Mouse (Mus musculus) neural tube, embryonic 11.5 days (tissue): ENCODE data around the gene Ttn. TPM values are rescaled to one million over a fixed set of nuclear protein-coding genes. Genes with fewer than 3 reads are reported as not detected.
A peak's percentile ranks its signal among the peaks of the same experiment; 100 is the strongest.

Experiments used
- ATAC-seq: fragments of 200-750 bp; cut with Nextera tagmentation; 2 replicates; pipeline ENCODE4 v1.8.0; 2017; ENCODE audit warnings: moderate number of reproducible peaks, mild to moderate bottlenecking, moderate TSS enrichment, moderate library complexity; ENCODE audit not compliant: insufficient read depth, low FRiP score, low TSS enrichment
- DNase-seq: peaks from one replicate; pipeline ENCODE4 v3.0.0-alpha.2; 2015; ENCODE audit warnings: low spot score
- H3K27ac ChIP-seq: fragments of 300-500 bp; sonication (generic); 2 replicates; pipeline ENCODE4 v1.5.1; 2014; ENCODE audit warnings: low read depth, mild to moderate bottlenecking, low read length
- H3K27me3 ChIP-seq: fragments of 300-500 bp; sonication (generic); 2 replicates; pipeline ENCODE4 v1.6.1; 2014; ENCODE audit warnings: mild to moderate bottlenecking, low read length, mixed read lengths; ENCODE audit not compliant: control insufficient read depth, insufficient read depth
- H3K36me3 ChIP-seq: fragments of 300-500 bp; sonication (generic); 2 replicates; pipeline ENCODE4 v1.6.1; 2014; ENCODE audit warnings: mild to moderate bottlenecking, low read length, moderate library complexity, mixed read lengths; ENCODE audit not compliant: control insufficient read depth, insufficient read depth
- H3K4me1 ChIP-seq: fragments of 300-500 bp; sonication (generic); 2 replicates; pipeline ENCODE4 v1.6.1; 2014; ENCODE audit warnings: low read length, mixed read lengths; ENCODE audit not compliant: control insufficient read depth, insufficient read depth
- H3K4me2 ChIP-seq: fragments of 300-500 bp; sonication (generic); 2 replicates; pipeline ENCODE4 v1.6.1; 2014; ENCODE audit warnings: low read depth, mild to moderate bottlenecking, moderate library complexity
- H3K4me3 ChIP-seq: fragments of 300-500 bp; sonication (generic); 2 replicates; pipeline ENCODE4 v1.5.1; 2014; ENCODE audit warnings: low read depth, low read length
- H3K9ac ChIP-seq: fragments of 300-500 bp; sonication (generic); 2 replicates; pipeline ENCODE4 v1.6.1; 2014; ENCODE audit warnings: mild to moderate bottlenecking, low read length
- H3K9me3 ChIP-seq: fragments of 300-500 bp; sonication (generic); 2 replicates; pipeline ENCODE4 v1.6.1; 2016; ENCODE audit warnings: low read length; ENCODE audit not compliant: control insufficient read depth
- WGBS: fragments of 180-500 bp; shearing (Covaris S2); extraction: QIAGEN DNeasy Blood & Tissue Kit; methylation state at CpG from one replicate; pipeline ENCODE4 v1.1.7; 2014; 5-methylcytosine and 5-hydroxymethylcytosine counted together
- polyA plus RNA-seq: library from polyadenylated mRNA; unstranded; fragments of >200 nt; fragmentation: Nextera tagmentation; extraction: Ambion mirVana; gene quantifications from 2 replicates; pipeline ENCODE4 v1.2.1, GENCODE M21; 2014

The Ttn gene
- polyA plus RNA-seq, 1 experiment from 2014 or later: 14.6 TPM

DNA sequence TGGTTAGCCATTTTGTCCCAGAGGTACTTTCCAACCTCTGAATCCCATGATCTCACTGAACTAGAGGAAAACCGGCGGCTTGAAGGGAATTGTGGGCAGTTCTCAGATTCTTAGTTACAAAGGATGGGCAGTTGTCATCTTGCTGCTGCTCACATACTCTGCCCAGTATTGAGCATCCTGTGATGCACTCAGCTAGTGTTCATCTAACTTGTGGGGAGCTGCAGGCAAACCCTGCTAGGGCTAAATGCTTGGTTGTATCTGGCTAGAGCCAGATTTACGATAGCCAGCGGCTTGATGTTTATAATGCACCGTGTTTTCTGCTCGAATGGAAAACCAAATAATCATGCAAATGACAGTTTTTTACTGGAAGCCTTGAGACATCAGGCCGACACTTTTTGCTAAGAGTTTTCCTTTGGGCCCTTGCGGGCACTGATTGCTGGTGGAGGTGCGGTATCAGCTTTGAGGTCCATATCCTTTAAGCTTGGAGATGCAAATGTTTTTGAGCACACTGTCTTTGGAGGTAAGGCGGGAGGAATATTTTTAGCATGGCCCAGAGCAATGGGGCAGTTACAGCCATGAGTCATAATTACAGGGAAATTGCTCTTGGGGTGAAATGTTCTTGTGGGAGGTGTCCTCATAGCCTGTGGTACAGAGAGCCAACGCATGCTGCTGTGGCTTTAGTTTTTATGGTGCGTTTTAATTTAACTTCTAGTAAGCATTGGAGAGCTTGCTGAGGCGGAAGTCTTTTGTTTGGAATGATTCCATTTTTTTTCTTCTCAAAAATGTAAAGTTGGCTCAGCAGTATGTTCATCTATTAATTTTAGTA lies 305.7 kb downstream of the Ttn start:
- ATAC-seq (no peak), DNase-seq (no peak)
- H3K4me1 ChIP-seq: peaks cover 10% of the 10 kb centered on the region
- H3K36me3 ChIP-seq: no peaks in the 10 kb centered on the region
- 53% methylated on average over 13 of the region's 13 CpGs for WGBS
- H3K9me3 ChIP-seq: no peaks in the 10 kb centered on the region
- H3K4me2 ChIP-seq: peak overlapping the region; percentile 46
- H3K4me3 ChIP-seq: peak overlapping the region; percentile 81
- no peaks in the 10 kb centered on the region for H3K27me3 ChIP-seq
- H3K27ac ChIP-seq: no peak overlapping the region
- peak overlapping the region; percentile 33; the same call in 1 of the 2 replicates for H3K9ac ChIP-seq

DNA sequence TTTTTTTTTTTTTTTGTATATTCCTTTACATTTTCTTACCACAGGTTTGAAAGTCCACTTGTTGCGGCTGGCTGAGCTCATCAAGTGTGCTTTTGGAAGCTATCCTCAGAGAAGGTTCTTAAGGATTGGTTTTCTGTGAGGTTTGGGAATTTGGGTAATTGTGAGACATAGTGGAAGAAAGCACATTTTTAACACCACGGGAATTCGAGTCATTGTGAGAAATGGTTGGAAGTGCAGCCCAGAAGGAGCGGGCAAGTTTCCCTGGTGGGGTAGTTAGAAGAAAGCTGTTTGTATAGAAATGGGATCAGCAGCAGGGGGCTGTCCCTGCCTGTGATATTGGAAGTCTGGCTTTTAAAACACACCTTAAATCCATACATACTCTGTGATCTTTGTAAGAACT lies 306.4 kb downstream of the Ttn start:
- no peaks in the 10 kb centered on the region for H3K36me3 ChIP-seq
- H3K9ac ChIP-seq: peak overlapping the region; percentile 87
- no peaks in the 10 kb centered on the region for H3K9me3 ChIP-seq
- peaks cover 10% of the 10 kb centered on the region for H3K4me1 ChIP-seq
- DNase-seq: no peak
- no peaks in the 10 kb centered on the region for H3K27me3 ChIP-seq
- peak overlapping the region; percentile 81 for H3K4me3 ChIP-seq
- H3K4me2 ChIP-seq: peak overlapping the region; percentile 46
- H3K27ac ChIP-seq: no peak overlapping the region
- 6% methylated on average over 4 of the region's 4 CpGs for WGBS
- ATAC-seq: no peak

DNA sequence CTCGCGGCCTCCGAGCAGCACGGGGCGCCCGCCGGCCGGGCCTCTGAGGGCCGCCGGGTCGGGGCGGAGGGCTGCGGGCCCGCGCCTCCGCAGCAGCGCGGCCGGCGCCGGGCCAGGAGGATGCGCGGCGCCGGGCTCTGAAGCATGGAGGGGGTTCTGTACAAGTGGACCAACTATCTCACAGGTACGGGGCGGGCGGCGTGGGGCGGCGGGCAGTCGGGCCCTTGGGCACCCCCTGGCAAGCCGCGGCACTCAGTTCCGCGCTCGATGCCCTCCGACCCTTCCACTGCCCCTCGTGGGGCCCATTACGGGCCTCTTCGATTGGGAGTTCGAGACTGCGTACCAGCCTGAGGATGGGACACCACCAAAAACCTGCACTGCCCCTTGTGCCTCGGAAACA lies 306.9 kb downstream of the Ttn start:
- WGBS: 1% methylated on average over 38 of the region's 44 CpGs
- peak overlapping the region; percentile 72 for H3K27ac ChIP-seq
- peak overlapping the region; percentile 87 for H3K9ac ChIP-seq
- peak; percentile 59 for DNase-seq
- peaks cover 10% of the 10 kb centered on the region for H3K4me1 ChIP-seq
- H3K27me3 ChIP-seq: no peaks in the 10 kb centered on the region
- peak overlapping the region; percentile 81 for H3K4me3 ChIP-seq
- H3K36me3 ChIP-seq: no peaks in the 10 kb centered on the region
- H3K4me2 ChIP-seq: peak overlapping the region; percentile 46
- ATAC-seq: peak; percentile 49
- no peaks in the 10 kb centered on the region for H3K9me3 ChIP-seq

DNA sequence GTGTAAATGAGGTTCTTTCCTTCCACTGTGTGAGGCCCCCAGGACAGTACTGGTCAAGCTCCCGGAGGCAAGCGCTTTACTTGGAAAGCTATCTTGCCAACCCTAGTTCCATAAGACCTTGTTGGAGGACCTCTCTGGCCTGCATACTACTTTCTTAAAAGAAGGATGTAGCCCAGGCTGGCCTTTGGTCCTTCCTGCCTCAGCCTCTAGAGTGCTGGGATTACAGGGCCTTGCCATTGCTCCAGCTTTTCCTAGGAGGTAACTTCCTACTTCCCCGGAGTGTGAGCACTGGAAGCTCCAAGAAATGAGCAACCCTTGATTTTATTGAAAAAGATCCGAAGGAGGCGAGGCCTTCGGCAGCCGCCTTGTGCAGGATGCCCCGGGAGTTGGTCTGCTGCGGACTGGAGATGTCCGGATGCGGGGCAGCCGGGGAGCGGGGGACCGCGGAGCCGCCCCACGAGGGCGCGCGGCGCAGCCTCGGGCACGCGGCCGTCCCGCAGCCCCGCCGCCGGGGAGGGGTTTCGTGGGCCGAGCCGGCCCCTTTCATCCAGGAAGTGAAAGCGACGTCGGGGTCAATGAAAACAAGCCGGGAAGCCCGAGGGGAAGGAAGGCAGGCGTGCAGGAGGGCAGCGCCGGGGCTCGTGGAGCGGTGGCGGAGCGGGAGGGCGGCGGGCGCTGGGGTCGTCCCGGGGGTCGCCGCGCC lies 307.5 kb downstream of the Ttn start, which contains the start of gene Plekha3:
Plekha3 (plus strand) TSS at position 557 of the 703 bp plus-strand sequence.
- H3K27ac ChIP-seq: peak within 1 kb of the TSS; percentile 72
- peak within 1 kb of the TSS; percentile 81 for H3K4me3 ChIP-seq
- H3K9me3 ChIP-seq: no peaks in the 10 kb centered on the region
- DNase-seq (peak; percentile 83), ATAC-seq (peak; percentile 52)
- 7% methylated on average over 31 of the region's 52 CpGs for WGBS
- H3K27me3 ChIP-seq: no peaks in the 10 kb centered on the region
- H3K4me1 ChIP-seq: peaks cover 10% of the 10 kb centered on the region
- no peaks in the 10 kb centered on the region for H3K36me3 ChIP-seq
- peak within 1 kb of the TSS; percentile 46 for H3K4me2 ChIP-seq
- H3K9ac ChIP-seq: peak within 1 kb of the TSS; percentile 87

DNA sequence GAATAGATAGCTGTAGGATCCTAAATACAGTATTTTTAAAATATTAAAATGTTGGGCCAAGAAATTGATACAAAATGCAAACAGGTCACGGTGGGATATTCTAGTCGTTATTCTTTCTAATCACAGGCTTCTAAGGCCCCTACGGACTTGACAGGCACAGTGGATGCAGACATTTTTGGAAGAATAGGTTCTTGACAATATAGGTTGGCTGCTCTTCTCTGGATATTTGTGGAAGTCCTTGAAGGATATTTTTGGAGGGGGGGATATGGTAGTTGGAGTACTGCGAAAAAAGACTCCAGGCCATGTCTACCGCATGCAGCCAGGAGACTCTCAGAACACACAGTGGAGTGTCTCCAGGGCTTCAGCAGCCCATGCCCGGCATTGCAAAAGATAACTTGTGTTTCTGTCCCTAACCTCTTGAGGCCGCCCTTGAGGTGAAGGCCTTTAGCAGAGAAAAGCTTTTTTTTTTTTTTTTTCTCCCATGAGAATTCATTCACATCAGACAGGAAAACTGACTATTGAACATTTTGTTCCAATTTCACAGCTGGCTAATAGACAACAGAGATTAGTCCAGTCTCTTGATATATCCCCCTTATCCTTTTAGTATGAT lies 308.8 kb downstream of the Ttn start:
- no peaks in the 10 kb centered on the region for H3K9me3 ChIP-seq
- peaks cover 10% of the 10 kb centered on the region for H3K4me1 ChIP-seq
- H3K27ac ChIP-seq: no peak overlapping the region
- peak; percentile 53 for DNase-seq
- H3K4me3 ChIP-seq: peak overlapping the region; percentile 34; the same call in 1 of the 2 replicates
- no peak for ATAC-seq
- no peak overlapping the region for H3K9ac ChIP-seq
- no peaks in the 10 kb centered on the region for H3K36me3 ChIP-seq
- no peaks in the 10 kb centered on the region for H3K27me3 ChIP-seq
- whole genome bisulfite sequencing: 36% methylated on average over 7 of the region's 7 CpGs
- H3K4me2 ChIP-seq: peak overlapping the region; percentile 47; the same call in 1 of the 2 replicates

DNA sequence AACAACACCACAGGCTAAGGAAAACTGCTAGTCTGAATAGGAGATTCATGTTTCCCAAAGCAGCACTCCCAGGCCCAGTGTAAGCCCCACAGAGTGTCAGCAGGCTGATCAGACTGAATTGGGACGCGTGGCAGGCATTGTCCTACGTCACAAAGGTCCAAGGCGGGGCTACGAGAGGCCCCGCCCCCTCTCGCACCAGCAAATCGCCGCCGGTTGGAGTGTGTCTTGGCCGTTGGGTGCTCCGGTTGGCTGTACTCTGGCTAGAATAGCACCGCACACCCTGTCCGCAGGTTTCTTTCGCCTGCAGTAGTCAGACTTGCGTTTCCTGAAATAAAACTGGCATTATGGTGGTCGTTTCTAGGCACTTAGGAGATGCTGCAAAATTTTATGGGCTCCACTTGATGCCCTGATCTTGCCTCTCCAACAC lies 309.4 kb downstream of the Ttn start, which contains the start of gene Fkbp7:
Fkbp7 (minus strand) TSS at position 151 of the 427 bp plus-strand sequence.
- ATAC-seq (peak; percentile 92), DNase-seq (peak; percentile 96)
- peak within 1 kb of the TSS; percentile 47 for H3K4me2 ChIP-seq
- H3K36me3 ChIP-seq: no peaks in the 10 kb centered on the region
- WGBS: under 1% methylated on average over 17 of the region's 17 CpGs
- peak within 1 kb of the TSS; percentile 59 for H3K9ac ChIP-seq
- peak within 1 kb of the TSS; percentile 34 for H3K4me3 ChIP-seq
- H3K27ac ChIP-seq: peak within 1 kb of the TSS; percentile 47; the same call in 1 of the 2 replicates
- H3K9me3 ChIP-seq: no peaks in the 10 kb centered on the region
- peaks cover 10% of the 10 kb centered on the region for H3K4me1 ChIP-seq
- no peaks in the 10 kb centered on the region for H3K27me3 ChIP-seq

DNA sequence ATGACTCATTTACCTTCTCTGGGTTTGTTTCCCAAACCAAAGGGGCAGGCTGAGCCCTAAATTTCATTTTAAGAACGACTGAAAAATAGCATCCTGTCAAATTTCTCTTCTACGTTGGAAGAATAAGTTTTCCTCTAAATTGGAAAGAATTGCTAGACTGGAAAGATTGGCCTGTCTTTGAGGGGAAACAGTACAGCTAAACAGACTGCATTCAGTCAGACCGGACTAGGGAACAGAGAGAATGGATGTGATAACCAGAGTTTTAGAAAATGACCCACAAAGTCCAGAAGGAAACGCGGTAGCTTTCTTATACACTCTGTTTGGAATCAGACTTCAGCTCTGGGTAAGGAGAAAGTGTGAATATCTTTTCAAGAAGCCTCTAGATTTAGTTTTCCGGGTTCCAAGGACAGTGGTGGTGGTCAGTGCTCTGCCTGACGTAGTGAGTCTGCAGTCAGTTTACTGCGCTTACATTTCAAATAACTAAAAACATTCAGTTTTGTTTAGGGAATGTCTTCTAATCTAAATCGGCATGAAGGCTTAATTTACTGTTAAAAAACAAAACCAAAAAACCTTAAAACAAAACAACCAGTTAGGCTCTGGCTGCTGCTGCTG lies 310.1 kb downstream of the Ttn start:
- Histone ChIP-seq H3K4me2 (peak overlapping the region; percentile 47), H3K4me1 (peaks cover 10% of the 10 kb centered on the region), H3K4me3 (peak overlapping the region; percentile 34), H3K9ac (peak overlapping the region; percentile 59), H3K36me3 (no peaks in the 10 kb centered on the region), H3K27me3 (no peaks in the 10 kb centered on the region), H3K27ac (peak overlapping the region; percentile 47; the same call in 1 of the 2 replicates), H3K9me3 (no peaks in the 10 kb centered on the region)
- no peak for ATAC-seq
- 43% methylated on average over 9 of the region's 9 CpGs for WGBS
- no peak for DNase-seq

DNA sequence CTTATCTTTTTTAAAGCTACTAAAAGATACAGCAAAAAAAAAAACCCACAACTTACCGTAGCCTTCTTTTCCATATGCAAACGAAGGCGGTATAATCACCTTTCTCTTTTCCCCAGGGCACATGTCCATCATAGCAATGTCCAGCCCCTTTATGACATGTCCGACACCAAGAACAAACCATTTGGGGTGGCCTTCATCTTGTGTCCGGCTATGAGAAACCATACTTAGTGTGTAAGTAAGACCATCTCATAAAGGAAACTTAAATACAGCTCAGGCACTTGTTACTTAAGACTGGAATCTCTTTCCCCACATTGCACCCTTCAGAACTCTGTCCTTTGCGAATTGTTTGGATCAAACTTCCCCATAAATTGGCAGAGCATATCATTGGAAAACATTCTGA lies 310.7 kb downstream of the Ttn start:
- H3K27ac ChIP-seq: no peak overlapping the region
- WGBS: 90% methylated on average over 6 of the region's 6 CpGs

More for the DNA sequence above, 310.7 kb downstream of the Ttn start:
- DNase-seq: no peak
- Histone ChIP-seq H3K27me3 (no peaks in the 10 kb centered on the region), H3K9ac (peak overlapping the region; percentile 59; the same call in 1 of the 2 replicates), H3K9me3 (no peaks in the 10 kb centered on the region), H3K4me2 (peak overlapping the region; percentile 47), H3K4me3 (peak overlapping the region; percentile 34; the same call in 1 of the 2 replicates), H3K36me3 (no peaks in the 10 kb centered on the region), H3K4me1 (peaks cover 8% of the 10 kb centered on the region)
- ATAC-seq: no peak
